ENCODE assay signal across 19 mouse cellular contexts in genomic region chr4:128885540-128885939, GRCm38 (mm10). TPM values are rescaled to one million over a fixed set of nuclear protein-coding genes. Genes with fewer than 3 reads are reported as not detected.
DNase-seq lines count a peak whose midpoint lies in the region; ATAC-seq and TF ChIP-seq lines count a peak whose summit lies in the region.
"Had no signal": no experiment of that assay in that cellular context is flagged by ENCODE, and none has a peak within 500 bp of the region (broad histone marks: within the 10 kb centered on the region; RNA-seq: fewer than 3 reads in every experiment).

No protein-coding gene starts in this region.

- no peak overlapping the region for H3K27ac ChIP-seq in forebrain, postnatal 0 days (ENCODE audit: low read depth, low read length)
- no peak overlapping the region for H3K27ac ChIP-seq in forebrain, embryonic 15.5 days (replicated peaks)
- H3K27ac ChIP-seq in hindbrain, embryonic 15.5 days (replicated peaks) = no peak overlapping the region
- no peak overlapping the region for H3K27ac ChIP-seq in neural tube, embryonic 13.5 days (replicated peaks)
- no peak overlapping the region for H3K27ac ChIP-seq in liver, embryonic 12.5 days
- H3K27ac ChIP-seq: embryonic facial prominence, embryonic 13.5 days; limb, embryonic 15.5 days had no signal

- 0 out of 2 replicates have a peak, but pooled peaks cover 3% of the 10 kb centered on the region for H3K9me3 ChIP-seq in forebrain, postnatal 0 days (ENCODE audit: low read length)
- H3K9me3 ChIP-seq in forebrain, embryonic 15.5 days = no peaks in the 10 kb centered on the region
- H3K9me3 ChIP-seq in hindbrain, embryonic 15.5 days = no peaks in the 10 kb centered on the region
- H3K9me3 ChIP-seq in neural tube, embryonic 13.5 days = 0 out of 2 replicates have a peak, but pooled peaks cover 4% of the 10 kb centered on the region
- H3K9me3 ChIP-seq in liver, embryonic 12.5 days (replicated peaks) = 0 out of 2 replicates have a peak, but pooled peaks cover 3% of the 10 kb centered on the region
- H3K9me3 ChIP-seq: limb, embryonic 15.5 days had no signal

- peaks cover 6% of the 10 kb centered on the region; the same call in 1 of the 2 replicates for H3K36me3 ChIP-seq in forebrain, postnatal 0 days (ENCODE audit: insufficient read depth)
- no peaks in the 10 kb centered on the region for H3K36me3 ChIP-seq in forebrain, embryonic 15.5 days
- H3K36me3 ChIP-seq in hindbrain, embryonic 15.5 days = no peaks in the 10 kb centered on the region
- H3K36me3 ChIP-seq in neural tube, embryonic 13.5 days = peaks cover 10% of the 10 kb centered on the region; the same call in 1 of the 2 replicates
- H3K36me3 ChIP-seq in liver, embryonic 12.5 days = no peaks in the 10 kb centered on the region

- peaks cover 14% of the 10 kb centered on the region for H3K4me1 ChIP-seq in forebrain, postnatal 0 days (ENCODE audit: insufficient read depth)
- H3K4me1 ChIP-seq in forebrain, embryonic 15.5 days = peaks cover 35% of the 10 kb centered on the region
- peaks cover 55% of the 10 kb centered on the region for H3K4me1 ChIP-seq in hindbrain, embryonic 15.5 days (replicated peaks)
- peaks cover 69% of the 10 kb centered on the region for H3K4me1 ChIP-seq in neural tube, embryonic 13.5 days (replicated peaks)
- peaks cover 20% of the 10 kb centered on the region for H3K4me1 ChIP-seq in liver, embryonic 12.5 days

- no peak for TF ChIP-seq CTCF in forebrain, postnatal 0 days (IDR thresholded peaks at IDR 0.05; ENCODE audit: low read depth)

- 0 out of 2 replicates have a peak, but pooled peaks cover 3% of the 10 kb centered on the region for H3K27me3 ChIP-seq in forebrain, postnatal 0 days (ENCODE audit: insufficient read depth, low read length)
- no peaks in the 10 kb centered on the region for H3K27me3 ChIP-seq in forebrain, embryonic 15.5 days
- H3K27me3 ChIP-seq in hindbrain, embryonic 15.5 days = no peaks in the 10 kb centered on the region
- H3K27me3 ChIP-seq in neural tube, embryonic 13.5 days = no peaks in the 10 kb centered on the region
- peaks cover 66% of the 10 kb centered on the region for H3K27me3 ChIP-seq in liver, embryonic 12.5 days (replicated peaks)
- H3K27me3 ChIP-seq: embryonic facial prominence, embryonic 13.5 days; limb, embryonic 15.5 days had no signal

- DNase-seq in forebrain, postnatal 0 days = no peak
- peak; percentile 64 for DNase-seq in cerebellum, adult 9-10 months
- no peak for DNase-seq in lung, adult 18-20 months
- DNase-seq: adrenal gland, adult 8-10 months; gastrocnemius, postnatal 10 days; heart, postnatal 10 days; kidney, adult 8-10 months; kidney, postnatal 36 days; liver, postnatal 0 days; lung, postnatal 36 days; right cerebral cortex, postnatal 25 days; thymus, postnatal 36 days had no signal

- H3K4me2 ChIP-seq in forebrain, postnatal 0 days (ENCODE audit: low read depth) = 0 out of 2 replicates have a peak overlapping the region, but pooled peaks have one; percentile 96
- no peak overlapping the region for H3K4me2 ChIP-seq in forebrain, embryonic 15.5 days (replicated peaks)
- peak overlapping the region; percentile 70 for H3K4me2 ChIP-seq in hindbrain, embryonic 15.5 days
- H3K4me2 ChIP-seq in neural tube, embryonic 13.5 days = peak overlapping the region; percentile 73
- no peak overlapping the region for H3K4me2 ChIP-seq in liver, embryonic 12.5 days

- H3K4me3 ChIP-seq in forebrain, postnatal 0 days (ENCODE audit: low read depth, low read length) = no peak overlapping the region
- no peak overlapping the region for H3K4me3 ChIP-seq in forebrain, embryonic 15.5 days
- peak overlapping the region; percentile 64; the same call in 1 of the 2 replicates for H3K4me3 ChIP-seq in hindbrain, embryonic 15.5 days
- no peak overlapping the region for H3K4me3 ChIP-seq in neural tube, embryonic 13.5 days
- H3K4me3 ChIP-seq in liver, embryonic 12.5 days = no peak overlapping the region

- WGBS in forebrain, postnatal 0 days = 96% methylated on average over 8 of the region's 8 CpGs
- 98% methylated on average over 8 of the region's 8 CpGs for WGBS in forebrain, embryonic 15.5 days
- 94% methylated on average over 8 of the region's 8 CpGs for WGBS in hindbrain, embryonic 15.5 days
- 97% methylated on average over 8 of the region's 8 CpGs for WGBS in neural tube, embryonic 13.5 days
- 74% methylated on average over 8 of the region's 8 CpGs for WGBS in liver, embryonic 12.5 days (ENCODE audit: insufficient replicate concordance)

- ATAC-seq in forebrain, postnatal 0 days = no peak
- no peak for ATAC-seq in forebrain, embryonic 15.5 days (replicated peaks)
- no peak for ATAC-seq in hindbrain, embryonic 15.5 days (ENCODE audit: low FRiP score, low read depth)
- ATAC-seq in neural tube, embryonic 13.5 days (ENCODE audit: low read depth) = no peak
- ATAC-seq in liver, embryonic 12.5 days = no peak
- ATAC-seq: inflammation-experienced regulatory T-cells, adult 6 months; liver, postnatal 0 days had no signal

- no peak overlapping the region for H3K9ac ChIP-seq in forebrain, postnatal 0 days
- H3K9ac ChIP-seq in forebrain, embryonic 15.5 days (replicated peaks) = no peak overlapping the region
- no peak overlapping the region for H3K9ac ChIP-seq in hindbrain, embryonic 15.5 days
- no peak overlapping the region for H3K9ac ChIP-seq in neural tube, embryonic 13.5 days
- H3K9ac ChIP-seq in liver, embryonic 12.5 days = no peak overlapping the region
- H3K9ac ChIP-seq: limb, embryonic 15.5 days; liver, postnatal 0 days had no signal

RNA-seq across cellular contexts. Expression of gene Trim62, which starts 2.2 kb away (rescaled TPM):
- 10.9 and 15.7 TPM in 2 replicates for total RNA-seq in forebrain, postnatal 0 days (2014; rRNA removed)
- 15.5 and 20.4 TPM in 2 replicates for polyA plus RNA-seq in forebrain, postnatal 0 days (2015; fragmentation: Nextera tagmentation; extraction: Ambion mirVana)
- polyA plus RNA-seq in forebrain, embryonic 15.5 days (2015; fragmentation: Nextera tagmentation; extraction: Ambion mirVana) = 9.5 and 10.5 TPM in 2 replicates
- polyA plus RNA-seq in hindbrain, embryonic 15.5 days (2015; fragmentation: Nextera tagmentation; extraction: Ambion mirVana) = 24.6 and 28.4 TPM in 2 replicates
- 21.4 and 23.4 TPM in 2 replicates for polyA plus RNA-seq in neural tube, embryonic 13.5 days (2015; fragmentation: Nextera tagmentation; extraction: Ambion mirVana)
- 1.3 and 1.8 TPM in 2 replicates for polyA plus RNA-seq in liver, embryonic 12.5 days (2016; fragmentation: Nextera tagmentation; extraction: Ambion mirVana)

Comparison
In these comparisons a context has a peak if more than half of its experiments do, and no peak if none do; other contexts are left out.
1. H3K4me2 ChIP-seq: peak in forebrain, postnatal 0 days (single experiment), hindbrain, embryonic 15.5 days (single experiment) and neural tube, embryonic 13.5 days (single experiment); none in forebrain, embryonic 15.5 days (single experiment) and liver, embryonic 12.5 days (single experiment).